Mouse (Mus musculus) hindbrain, embryonic 11.5 days (tissue): ENCODE measurements around the gene Nfib. TPM values are rescaled to one million over a fixed set of nuclear protein-coding genes. Genes with fewer than 3 reads are reported as not detected.

Source experiments
- ATAC-seq: fragments of 200-750 bp; cut with Nextera tagmentation; 2 replicates; pipeline ENCODE4 v1.8.0; 2017; ENCODE audit warnings: mild to moderate bottlenecking, moderate TSS enrichment, moderate library complexity; ENCODE audit not compliant: low FRiP score
- DNase-seq: peaks from one replicate; pipeline ENCODE4 v3.0.0-alpha.2; 2015; ENCODE audit warnings: low spot score
- H3K27ac ChIP-seq: fragments of 300-500 bp; sonication (generic); 2 replicates; pipeline ENCODE4 v1.5.1; 2014; ENCODE audit warnings: mild to moderate bottlenecking, low read depth, low read length
- H3K27me3 ChIP-seq: fragments of 300-500 bp; sonication (generic); 2 replicates; pipeline ENCODE4 v1.6.1; 2014; ENCODE audit warnings: mild to moderate bottlenecking, low read length, moderate library complexity, mixed read lengths; ENCODE audit not compliant: control insufficient read depth, insufficient read depth
- H3K36me3 ChIP-seq: fragments of 300-500 bp; sonication (generic); 2 replicates; pipeline ENCODE4 v1.6.1; 2014; ENCODE audit warnings: mild to moderate bottlenecking, low read length, moderate library complexity, mixed read lengths; ENCODE audit not compliant: control insufficient read depth, insufficient read depth
- H3K4me1 ChIP-seq: fragments of 300-500 bp; sonication (generic); replicated peaks from 2 replicates; pipeline ENCODE4 v1.6.1; 2014; ENCODE audit warnings: low read length, mixed read lengths; ENCODE audit not compliant: control insufficient read depth, insufficient read depth
- H3K4me2 ChIP-seq: fragments of 300-500 bp; sonication (generic); replicated peaks from 2 replicates; pipeline ENCODE4 v1.6.1; 2014; ENCODE audit warnings: mild to moderate bottlenecking, low read depth, low read length
- H3K4me3 ChIP-seq: fragments of 300-500 bp; sonication (generic); 2 replicates; pipeline ENCODE4 v1.5.1; 2014; ENCODE audit warnings: low read depth, low read length
- H3K9ac ChIP-seq: fragments of 300-500 bp; sonication (generic); 2 replicates; pipeline ENCODE4 v1.6.1; 2014; ENCODE audit warnings: low read depth, low read length
- H3K9me3 ChIP-seq: fragments of 300-500 bp; sonication (generic); 2 replicates; pipeline ENCODE4 v1.6.1; 2016; ENCODE audit warnings: low read length; ENCODE audit not compliant: control insufficient read depth
- WGBS: fragments of 180-500 bp; shearing (Covaris S2); extraction: QIAGEN DNeasy Blood & Tissue Kit; methylation state at CpG from one replicate; pipeline ENCODE4 v1.1.7; 2014; 5-methylcytosine and 5-hydroxymethylcytosine counted together
- polyA plus RNA-seq: library from polyadenylated mRNA; unstranded; fragments of >200 nt; fragmentation: Nextera tagmentation; extraction: Ambion mirVana; gene quantifications from 2 replicates; pipeline ENCODE4 v1.2.1, GENCODE M21; 2014

Gene Nfib
- polyA plus RNA-seq, 1 experiment from 2014 or later: 38.6 TPM

GRCm38 (mm10) chr4:82470212-82470937 lies 235.2 kb downstream of the Nfib start:
- H3K27me3 ChIP-seq: no peaks in the 10 kb centered on the region
- H3K36me3 ChIP-seq: no peaks in the 10 kb centered on the region
- no peaks in the 10 kb centered on the region for H3K9me3 ChIP-seq
- H3K9ac ChIP-seq: no peak overlapping the region
- no peaks in the 10 kb centered on the region for H3K4me1 ChIP-seq
- no peak overlapping the region for H3K4me2 ChIP-seq
- WGBS: 92% methylated on average over 5 of the region's 5 CpGs
- H3K4me3 ChIP-seq: no peak overlapping the region
- DNase-seq (no peak), ATAC-seq (no peak)
- no peak overlapping the region for H3K27ac ChIP-seq

- Histone ChIP-seq H3K36me3 (no peaks in the 10 kb centered on the region), H3K9me3 (no peaks in the 10 kb centered on the region), H3K27me3 (no peaks in the 10 kb centered on the region), H3K4me2 (no peak overlapping the region), H3K4me3 (no peak overlapping the region), H3K4me1 (no peaks in the 10 kb centered on the region), H3K27ac (no peak overlapping the region), H3K9ac (no peak overlapping the region)
- DNase-seq (no peak), ATAC-seq (no peak)
- 92% methylated on average over 3 of the region's 3 CpGs for whole genome bisulfite sequencing
Observed at GRCm38 (mm10) chr4:82468944-82469343, 236.6 kb downstream of the Nfib start.

- H3K36me3 ChIP-seq: no peaks in the 10 kb centered on the region
- H3K27ac ChIP-seq: no peak overlapping the region
- no peaks in the 10 kb centered on the region for H3K27me3 ChIP-seq
- DNase-seq: no peak
- H3K9ac ChIP-seq: no peak overlapping the region
- WGBS: 79% methylated on average over 8 of the region's 8 CpGs
- no peak overlapping the region for H3K4me2 ChIP-seq
- H3K4me3 ChIP-seq: no peak overlapping the region
- no peaks in the 10 kb centered on the region for H3K9me3 ChIP-seq
- H3K4me1 ChIP-seq: no peaks in the 10 kb centered on the region
- ATAC-seq: no peak
Observed at GRCm38 (mm10) chr4:82466717-82467116, 238.8 kb downstream of the Nfib start.

- WGBS: 80% methylated on average over 6 of the region's 6 CpGs
- no peak for DNase-seq
- H3K27me3 ChIP-seq: no peaks in the 10 kb centered on the region
- no peaks in the 10 kb centered on the region for H3K4me1 ChIP-seq
- H3K36me3 ChIP-seq: no peaks in the 10 kb centered on the region
- no peak overlapping the region for H3K27ac ChIP-seq
- H3K4me2 ChIP-seq: no peak overlapping the region
- no peak for ATAC-seq
- no peak overlapping the region for H3K9ac ChIP-seq
- H3K4me3 ChIP-seq: no peak overlapping the region
- no peaks in the 10 kb centered on the region for H3K9me3 ChIP-seq
Observed at GRCm38 (mm10) chr4:82466144-82466543, 239.4 kb downstream of the Nfib start.

- DNase-seq: peak; percentile 20
- Histone ChIP-seq H3K36me3 (no peaks in the 10 kb centered on the region), H3K4me2 (no peak overlapping the region), H3K4me3 (no peak overlapping the region), H3K27ac (no peak overlapping the region), H3K27me3 (no peaks in the 10 kb centered on the region), H3K9me3 (no peaks in the 10 kb centered on the region), H3K9ac (no peak overlapping the region), H3K4me1 (no peaks in the 10 kb centered on the region)
- ATAC-seq: peak; percentile 17; the same call in 1 of the 2 replicates
- 50% methylated on average over 8 of the region's 8 CpGs for WGBS
Observed at GRCm38 (mm10) chr4:82464051-82464632, 241.4 kb downstream of the Nfib start.

GRCm38 (mm10) chr4:82463189-82463715 lies 242.3 kb downstream of the Nfib start:
- Histone ChIP-seq H3K36me3 (no peaks in the 10 kb centered on the region), H3K9me3 (no peaks in the 10 kb centered on the region), H3K4me3 (no peak overlapping the region), H3K9ac (no peak overlapping the region), H3K4me2 (no peak overlapping the region), H3K4me1 (no peaks in the 10 kb centered on the region), H3K27ac (no peak overlapping the region), H3K27me3 (no peaks in the 10 kb centered on the region)
- 62% methylated on average over 7 of the region's 7 CpGs for WGBS
- no peak for ATAC-seq
- DNase-seq: no peak

GRCm38 (mm10) chr4:82461676-82462075 lies 243.9 kb downstream of the Nfib start:
- Histone ChIP-seq H3K27ac (no peak overlapping the region), H3K4me2 (no peak overlapping the region), H3K4me1 (no peaks in the 10 kb centered on the region), H3K9me3 (no peaks in the 10 kb centered on the region), H3K9ac (no peak overlapping the region), H3K4me3 (no peak overlapping the region), H3K36me3 (no peaks in the 10 kb centered on the region), H3K27me3 (no peaks in the 10 kb centered on the region)
- DNase-seq: no peak
- no peak for ATAC-seq
- 94% methylated on average over 2 of the region's 2 CpGs for WGBS

- no peak overlapping the region for H3K4me2 ChIP-seq
- DNase-seq (no peak), ATAC-seq (no peak)
- WGBS: 96% methylated on average over 10 of the region's 10 CpGs
- H3K36me3 ChIP-seq: no peaks in the 10 kb centered on the region
- H3K9me3 ChIP-seq: no peaks in the 10 kb centered on the region
- no peak overlapping the region for H3K27ac ChIP-seq
- H3K4me3 ChIP-seq: no peak overlapping the region
- no peaks in the 10 kb centered on the region for H3K4me1 ChIP-seq
- H3K27me3 ChIP-seq: no peaks in the 10 kb centered on the region
- no peak overlapping the region for H3K9ac ChIP-seq
Observed at GRCm38 (mm10) chr4:82458895-82459294, 246.7 kb downstream of the Nfib start.

GRCm38 (mm10) chr4:82456908-82457307 lies 248.6 kb downstream of the Nfib start:
- 84% methylated on average over 5 of the region's 5 CpGs for WGBS
- Histone ChIP-seq H3K4me2 (no peak overlapping the region), H3K9ac (no peak overlapping the region), H3K4me1 (no peaks in the 10 kb centered on the region), H3K36me3 (no peaks in the 10 kb centered on the region), H3K9me3 (no peaks in the 10 kb centered on the region), H3K4me3 (no peak overlapping the region), H3K27ac (no peak overlapping the region), H3K27me3 (no peaks in the 10 kb centered on the region)
- DNase-seq (no peak), ATAC-seq (no peak)
